Mouse (Mus musculus) small intestine, adult 2 months (tissue): ENCODE data around the gene Taf6l.

ENCODE experiments used
- CTCF ChIP-seq: fragments of 200-500 bp; IDR thresholded peaks from 2 replicates; pipeline ENCODE4 v1.5.1; 2012; ENCODE audit warnings: low read depth, mild to moderate bottlenecking, control low read depth, inconsistent platforms, low read length, moderate library complexity, mixed read lengths; ENCODE audit not compliant: insufficient replicate concordance, insufficient read length; ENCODE audit errors: extremely low read depth
- POLR2A ChIP-seq: fragments of 200-500 bp; IDR thresholded peaks from 2 replicates; pipeline ENCODE4 v1.6.1; 2012; ENCODE audit warnings: low read depth, mild to moderate bottlenecking, control low read depth, inconsistent platforms, low read length, moderate library complexity

- TF ChIP-seq CTCF (no peak), POLR2A (no peak)
These were observed 20.7 kb downstream of the Taf6l start for GRCm38 (mm10) chr19:8765562-8765961.
